Mouse (Mus musculus) liver, embryonic 14.5 days (tissue): ENCODE data around the gene Pcdh15. TPM values are rescaled to one million over a fixed set of nuclear protein-coding genes. Genes with fewer than 3 reads are reported as not detected.

Experiments
- ATAC-seq: fragments of 200-750 bp; cut with Nextera tagmentation; 2 replicates; pipeline ENCODE4 v1.8.0; 2017; ENCODE audit warnings: moderate number of reproducible peaks, mild to moderate bottlenecking, moderate library complexity; ENCODE audit not compliant: insufficient read depth
- DNase-seq, 3 experiments: peaks; one replicate each; pipeline ENCODE4 v3.0.0-alpha.2; 2012 to 2013; ENCODE audit warnings: low read depth in 3 of 3, low spot score in 3 of 3
- H3K27ac ChIP-seq: fragments of 300-500 bp; sonication (generic); 2 replicates; pipeline ENCODE4 v1.5.1; 2014; ENCODE audit warnings: moderate library complexity, mild to moderate bottlenecking, control low read depth, inconsistent platforms
- H3K27me3 ChIP-seq: fragments of 300-500 bp; sonication (generic); 2 replicates; pipeline ENCODE4 v1.6.1; 2014; ENCODE audit warnings: mild to moderate bottlenecking, low read length, moderate library complexity; ENCODE audit not compliant: control insufficient read depth, insufficient read depth
- H3K36me3 ChIP-seq: fragments of 300-500 bp; sonication (generic); replicated peaks from 2 replicates; pipeline ENCODE4 v1.6.1; 2014; ENCODE audit warnings: low read depth; ENCODE audit not compliant: control insufficient read depth, insufficient read depth
- H3K4me1 ChIP-seq, 2 experiments: fragments of 200-500 bp in 1 of 2; fragments of 300-500 bp in 1 of 2; sonication (generic) in 1 of 2; replicated peaks; 2 replicates each; pipeline ENCODE4 v1.6.1; 2012 to 2014; ENCODE audit warnings: antibody characterized with exemption in 1 of 2, inconsistent platforms in 1 of 2, low read length in 1 of 2; ENCODE audit not compliant: control insufficient read depth in 2 of 2, insufficient read depth in 2 of 2
- H3K4me2 ChIP-seq: fragments of 300-500 bp; sonication (generic); 2 replicates; pipeline ENCODE4 v1.6.1; 2014; ENCODE audit warnings: low read depth, mild to moderate bottlenecking, control low read depth, moderate library complexity
- H3K4me3 ChIP-seq, 2 experiments: fragments of 200-500 bp in 1 of 2; fragments of 300-500 bp in 1 of 2; sonication (generic) in 1 of 2; 2 replicates each; pipeline ENCODE4 v1.5.1; 2012 to 2014; ENCODE audit warnings: low read depth in 2 of 2, low read length in 2 of 2, mild to moderate bottlenecking in 2 of 2, control low read depth in 1 of 2, inconsistent platforms in 1 of 2, moderate library complexity in 1 of 2; ENCODE audit not compliant: insufficient read depth in 1 of 2
- H3K9ac ChIP-seq: fragments of 300-500 bp; sonication (generic); replicated peaks from 2 replicates; pipeline ENCODE4 v1.6.1; 2014; ENCODE audit warnings: mild to moderate bottlenecking, control low read depth, moderate library complexity
- H3K9me3 ChIP-seq: fragments of 300-500 bp; sonication (generic); 2 replicates; pipeline ENCODE4 v1.6.1; 2016; ENCODE audit warnings: low read length, mixed read lengths; ENCODE audit not compliant: control insufficient read depth
- CTCF ChIP-seq: IDR thresholded peaks from 2 replicates; pipeline ENCODE4 v1.5.1; 2016; ENCODE audit warnings: antibody characterized with exemption, low read depth, control low read depth
- EP300 ChIP-seq: IDR thresholded peaks from 2 replicates; pipeline ENCODE4 v1.6.1; 2016; ENCODE audit warnings: antibody characterized with exemption, low read depth
- WGBS: fragments of 180-500 bp; shearing (Covaris S2); extraction: QIAGEN DNeasy Blood & Tissue Kit; methylation state at CpG from one replicate; pipeline ENCODE4 v1.1.7; 2014; ENCODE audit not compliant: insufficient replicate concordance; 5-methylcytosine and 5-hydroxymethylcytosine counted together
- polyA plus RNA-seq, 2 experiments: library from polyadenylated mRNA; depleted of rRNA in 1 of 2; stranded (reverse) in 1 of 2; unstranded in 1 of 2; fragments of >200 nt; fragmentation: Nextera tagmentation in 1 of 2; extraction: Ambion mirVana in 1 of 2; gene quantifications; 2 replicates each; pipeline versions ENCODE4 v1.2.1 to v1.2.3; 2012 to 2014

The Pcdh15 gene
- polyA plus RNA-seq, 2 experiments: 0.02 TPM; not detected in 1

DNA sequence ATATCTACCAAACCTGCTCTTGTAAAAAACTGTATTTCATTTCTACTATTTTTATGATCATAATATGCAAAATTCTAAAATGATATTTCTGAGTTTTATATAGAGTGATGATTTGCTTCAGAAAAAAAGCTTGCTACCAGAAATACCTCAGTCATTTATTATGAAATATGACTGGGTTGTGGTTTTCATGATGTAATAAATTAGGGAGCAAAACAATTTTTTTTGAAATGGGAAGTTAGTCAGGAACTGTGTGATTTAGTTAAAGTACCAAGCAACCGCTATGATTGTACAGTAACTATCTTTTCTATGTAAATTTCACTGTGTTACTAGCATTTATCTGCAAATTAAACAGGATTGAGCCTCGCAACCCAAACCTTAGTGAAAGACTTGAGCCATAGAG, 1480.8 kb downstream of the Pcdh15 start:
- Histone ChIP-seq H3K4me2 (no peak overlapping the region), H3K36me3 (no peaks in the 10 kb centered on the region), H3K9ac (no peak overlapping the region), H3K27me3 (no peaks in the 10 kb centered on the region), H3K27ac (no peak overlapping the region), H3K9me3 (no peaks in the 10 kb centered on the region), H3K4me1 (no peaks in the 10 kb centered on the region), H3K4me3 (no peak overlapping the region)
- DNase-seq: no peak
- WGBS: 40% methylated on average over 2 of the region's 2 CpGs
- TF ChIP-seq CTCF (no peak), EP300 (no peak)
- no peak for ATAC-seq

DNA sequence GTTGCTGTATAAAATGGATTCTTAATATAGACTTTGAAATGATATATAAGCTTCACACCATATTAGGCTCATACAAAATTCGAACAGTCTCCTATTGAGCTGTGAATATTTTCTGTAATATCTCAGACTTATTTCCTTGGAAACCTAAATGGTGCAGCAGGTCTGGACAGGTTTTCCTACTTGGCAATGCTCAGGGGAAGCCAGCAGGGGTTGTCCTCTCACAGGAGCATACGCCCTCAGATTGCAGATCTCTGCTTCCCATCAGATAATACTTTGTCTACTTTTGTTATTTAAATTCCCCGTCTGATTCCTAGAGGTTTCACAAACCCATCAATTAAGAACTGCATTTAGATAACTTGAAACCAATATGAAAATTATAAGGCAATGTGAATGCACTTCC, 1492.7 kb downstream of the Pcdh15 start:
- no peak overlapping the region for H3K4me3 ChIP-seq

DNA sequence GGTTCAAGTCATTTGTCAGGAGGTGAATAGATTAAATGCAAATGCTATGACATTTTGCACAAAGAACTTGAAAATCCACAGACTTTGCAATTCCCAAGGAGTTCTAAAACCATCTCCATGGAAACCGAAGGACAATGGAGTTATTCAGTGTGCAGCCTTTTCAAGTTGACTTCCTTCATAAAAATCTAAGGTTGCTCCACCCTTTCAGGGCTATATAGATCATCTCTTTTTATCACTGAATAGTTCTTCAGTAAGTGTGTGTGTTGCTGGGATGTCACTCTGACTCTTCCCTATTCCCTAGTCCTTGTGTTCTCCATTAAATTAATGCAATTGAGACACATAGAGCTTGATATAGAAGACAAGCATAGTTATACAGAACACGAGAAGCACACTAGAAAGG, 1508.5 kb downstream of the Pcdh15 start:
- H3K27me3 ChIP-seq: no peaks in the 10 kb centered on the region
- no peak overlapping the region for H3K27ac ChIP-seq
- 50% methylated on average over 2 of the region's 2 CpGs for WGBS
- no peaks in the 10 kb centered on the region for H3K4me1 ChIP-seq
- ATAC-seq (no peak), DNase-seq (no peak)
- no peak overlapping the region for H3K4me3 ChIP-seq
- no peaks in the 10 kb centered on the region for H3K36me3 ChIP-seq
- H3K4me2 ChIP-seq: no peak overlapping the region
- no peaks in the 10 kb centered on the region for H3K9me3 ChIP-seq
- no peak for TF ChIP-seq CTCF
- TF ChIP-seq EP300: no peak
- no peak overlapping the region for H3K9ac ChIP-seq

More for the DNA sequence above, 1492.7 kb downstream of the Pcdh15 start:
- Histone ChIP-seq H3K27ac (no peak overlapping the region), H3K9ac (no peak overlapping the region), H3K27me3 (no peaks in the 10 kb centered on the region), H3K4me1 (no peaks in the 10 kb centered on the region), H3K9me3 (no peaks in the 10 kb centered on the region), H3K36me3 (no peaks in the 10 kb centered on the region), H3K4me2 (no peak overlapping the region)
- DNase-seq (no peak), ATAC-seq (no peak)
- WGBS: 50% methylated on average over 3 of the region's 3 CpGs
- TF ChIP-seq CTCF (no peak), EP300 (no peak)

DNA sequence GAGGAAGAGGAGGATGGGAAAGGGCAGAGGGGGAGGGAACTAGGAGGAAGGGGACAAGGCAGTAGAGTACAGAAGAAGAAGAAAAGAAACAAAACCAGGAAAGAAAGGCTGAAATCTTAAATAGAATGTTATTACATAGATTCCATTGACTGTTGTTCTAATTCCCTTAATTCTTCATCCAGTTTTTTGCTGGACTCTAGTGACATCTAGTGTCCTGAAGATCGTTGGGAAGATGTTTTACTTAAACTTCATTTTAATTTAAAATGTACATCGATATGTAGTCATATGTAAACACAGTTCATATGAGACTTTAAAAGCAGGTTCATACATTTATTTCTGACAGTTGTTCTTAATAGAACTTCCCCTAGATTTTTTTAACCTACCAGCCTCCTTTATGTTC, 1522.7 kb downstream of the Pcdh15 start:
- ATAC-seq: no peak
- 41% methylated on average over 2 of the region's 2 CpGs for WGBS

GRCm38 (mm10) chr10:74625715-74626114, 1526.6 kb downstream of the Pcdh15 start:
- no peaks in the 10 kb centered on the region for H3K9me3 ChIP-seq
- WGBS: 47% methylated on average over 4 of the region's 4 CpGs
- DNase-seq: no peak
- no peak for ATAC-seq
- no peak overlapping the region for H3K27ac ChIP-seq
- no peak overlapping the region for H3K4me2 ChIP-seq
- TF ChIP-seq EP300 (no peak), CTCF (no peak)
- no peak overlapping the region for H3K9ac ChIP-seq
- H3K4me1 ChIP-seq: no peaks in the 10 kb centered on the region
- no peak overlapping the region for H3K4me3 ChIP-seq
- H3K27me3 ChIP-seq: no peaks in the 10 kb centered on the region
- no peaks in the 10 kb centered on the region for H3K36me3 ChIP-seq

More for the DNA sequence above, 1522.7 kb downstream of the Pcdh15 start:
- no peak overlapping the region for H3K4me2 ChIP-seq
- DNase-seq: no peak
- no peaks in the 10 kb centered on the region for H3K36me3 ChIP-seq
- H3K27ac ChIP-seq: no peak overlapping the region
- H3K4me1 ChIP-seq: no peaks in the 10 kb centered on the region
- H3K27me3 ChIP-seq: no peaks in the 10 kb centered on the region
- H3K9ac ChIP-seq: no peak overlapping the region
- TF ChIP-seq CTCF (no peak), EP300 (no peak)
- H3K4me3 ChIP-seq: no peak overlapping the region
- no peaks in the 10 kb centered on the region for H3K9me3 ChIP-seq

DNA sequence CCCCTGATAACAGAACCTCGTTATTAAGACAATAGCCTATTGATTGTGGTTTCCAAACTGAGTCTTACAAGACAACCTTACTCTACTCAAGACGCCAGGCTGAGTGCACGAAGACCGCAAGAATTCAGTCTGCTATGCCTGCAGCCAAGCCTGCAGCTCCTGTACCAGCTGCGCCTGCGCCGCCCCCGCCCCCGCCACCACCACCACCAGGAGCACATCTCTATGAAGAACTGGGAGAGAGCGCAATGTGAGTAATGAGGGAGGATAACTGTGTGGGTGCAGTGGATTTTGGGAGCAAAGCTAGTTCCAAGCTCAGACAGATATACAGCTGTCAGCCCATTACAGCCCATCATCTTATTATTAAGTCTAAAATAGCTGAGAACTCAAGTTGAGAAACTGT, 1527.5 kb downstream of the Pcdh15 start:
- no peak for ATAC-seq

More for the DNA sequence above, 1527.5 kb downstream of the Pcdh15 start:
- Histone ChIP-seq H3K9ac (no peak overlapping the region), H3K4me2 (no peak overlapping the region), H3K27me3 (no peaks in the 10 kb centered on the region), H3K36me3 (no peaks in the 10 kb centered on the region), H3K4me1 (no peaks in the 10 kb centered on the region), H3K9me3 (no peaks in the 10 kb centered on the region), H3K27ac (no peak overlapping the region), H3K4me3 (no peak overlapping the region)
- TF ChIP-seq CTCF (no peak), EP300 (no peak)
- DNase-seq: no peak
- WGBS: 55% methylated on average over 10 of the region's 10 CpGs
